Mouse (Mus musculus) megakaryocyte, embryonic 14.5 days (primary cell): ENCODE data around the gene Hoxa2.

Experiments used
- FLI1 ChIP-seq: IDR thresholded peaks from 2 replicates; pipeline ENCODE4 v1.6.1; 2012; ENCODE audit warnings: low read length, inconsistent platforms, mixed read lengths
- GATA1 ChIP-seq: IDR thresholded peaks from 3 replicates; pipeline ENCODE4 v1.6.1; 2012; ENCODE audit warnings: mixed read lengths, low read length, inconsistent platforms, borderline replicate concordance

DNA sequence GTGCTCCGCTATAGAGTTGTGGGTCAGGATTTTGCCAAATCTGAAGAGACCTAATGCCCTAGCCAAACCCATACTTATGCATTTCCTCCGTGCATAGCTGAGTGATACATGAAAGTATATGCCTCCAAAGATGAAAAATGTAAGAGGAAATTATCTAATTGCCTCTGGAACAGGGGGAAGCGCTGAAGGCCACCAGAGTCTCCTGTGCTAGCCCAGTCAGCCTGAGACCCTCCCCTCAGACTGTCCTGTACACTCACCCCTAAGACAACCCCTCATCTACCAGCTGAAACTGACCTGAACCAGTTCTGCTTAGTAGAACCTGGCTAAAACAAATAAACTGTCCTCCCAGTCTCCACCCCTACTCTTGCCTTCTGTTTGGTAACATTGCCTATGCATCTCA is 16.1 kb upstream of the Hoxa2 start:
- no peak for TF ChIP-seq GATA1
- TF ChIP-seq FLI1 = no peak
